Mouse (Mus musculus) brain, embryonic 14.5 days (tissue): ENCODE data around the gene Tnfaip8l2. TPM values are rescaled to one million over a fixed set of nuclear protein-coding genes. Genes with fewer than 3 reads are reported as not detected.

Experiments used
- DNase-seq: peaks from one replicate; pipeline ENCODE4 v3.0.0-alpha.2; 2011; ENCODE audit warnings: low read depth
- CTCF ChIP-seq: fragments of 200-500 bp; IDR thresholded peaks from 2 replicates; pipeline ENCODE4 v1.5.1; 2012; ENCODE audit warnings: inconsistent platforms, mild to moderate bottlenecking, moderate library complexity, borderline replicate concordance; ENCODE audit not compliant: insufficient read depth, insufficient read length; ENCODE audit errors: extremely low read depth
- POLR2A ChIP-seq: fragments of 200-500 bp; IDR thresholded peaks from 2 replicates; pipeline ENCODE4 v1.6.1; 2012; ENCODE audit warnings: mild to moderate bottlenecking, inconsistent platforms, borderline replicate concordance; ENCODE audit not compliant: poor library complexity, insufficient read depth, insufficient read length, severe bottlenecking; ENCODE audit errors: extremely low read depth
- polyA plus RNA-seq: library from polyadenylated mRNA; depleted of rRNA; stranded (reverse); fragments of >200 nt; gene quantifications from 2 replicates; pipeline ENCODE4 v1.2.3, GENCODE M21; 2012; rRNA removed

Tnfaip8l2 gene
- polyA plus RNA-seq, 1 experiment, result 2.4 TPM

GRCm38 (mm10) chr3:95106338-95107117 lies 35.6 kb downstream of the Tnfaip8l2 start, which contains the start of gene Pip5k1a:
Pip5k1a (minus strand) TSS chr3:95106930.
- TF ChIP-seq POLR2A (peak; percentile 33; the same call in 1 of the 2 replicates), CTCF (peak; percentile 37; the same call in 1 of the 2 replicates)
- peak; percentile 100 for DNase-seq

GRCm38 (mm10) chr3:95105586-95106337 lies 36.4 kb downstream of the Tnfaip8l2 start:
- peak; percentile 18 for DNase-seq
- TF ChIP-seq CTCF (no peak), POLR2A (no peak)

- no peak for DNase-seq
- TF ChIP-seq POLR2A, result no peak
- TF ChIP-seq CTCF, result no peak
Measured at GRCm38 (mm10) chr3:95105121-95105520, 37.0 kb downstream of the Tnfaip8l2 start.

GRCm38 (mm10) chr3:95100854-95101253 lies 41.3 kb downstream of the Tnfaip8l2 start:
- no peak for DNase-seq
- TF ChIP-seq POLR2A (no peak), CTCF (no peak)

Other genes starting within 250 kb of the Tnfaip8l2 start
- 9.7 and 10.6 TPM in 2 replicates for gene Selenbp1, start 209.3 kb downstream of the Tnfaip8l2 start, polyA plus RNA-seq
- 26.1 and 29.6 TPM in 2 replicates for gene Rfx5, start 188.3 kb downstream of the Tnfaip8l2 start, polyA plus RNA-seq
- 53.9 and 59.5 TPM in 2 replicates for gene Pi4kb, start 167.6 kb downstream of the Tnfaip8l2 start, polyA plus RNA-seq
- 23.6 and 25.1 TPM in 2 replicates for gene Zfp687, start 126.9 kb downstream of the Tnfaip8l2 start, polyA plus RNA-seq
- gene Psmd4, start 99.7 kb downstream of the Tnfaip8l2 start, polyA plus RNA-seq, result 256 and 330 TPM in 2 replicates
- gene Pip5k1a, start 35.4 kb downstream of the Tnfaip8l2 start, polyA plus RNA-seq, result 30.4 and 31.6 TPM in 2 replicates
- gene Vps72, start 31.3 kb downstream of the Tnfaip8l2 start, polyA plus RNA-seq, result 159 and 173 TPM in 2 replicates
- 1.5 and 2.1 TPM in 2 replicates for gene Tmod4, start 17.9 kb downstream of the Tnfaip8l2 start, polyA plus RNA-seq
- gene Scnm1, start 8.3 kb downstream of the Tnfaip8l2 start, polyA plus RNA-seq, result 101 and 136 TPM in 2 replicates
- gene Lysmd1, start 8.3 kb downstream of the Tnfaip8l2 start, polyA plus RNA-seq, result 23.7 and 27.4 TPM in 2 replicates
- 138 and 164 TPM in 2 replicates for gene Sema6c, start 18.1 kb upstream of the Tnfaip8l2 start, polyA plus RNA-seq
- 14.4 and 14.7 TPM in 2 replicates for gene Gabpb2, start 75.6 kb upstream of the Tnfaip8l2 start, polyA plus RNA-seq
- gene Cdc42se1, start 86.4 kb upstream of the Tnfaip8l2 start, polyA plus RNA-seq, result 62.5 and 80.3 TPM in 2 replicates
- gene Mllt11, start 89.8 kb upstream of the Tnfaip8l2 start, polyA plus RNA-seq, result 784 and 825 TPM in 2 replicates
- 0.25 and 0.26 TPM in 2 replicates for gene Gm128, start 99.2 kb upstream of the Tnfaip8l2 start, polyA plus RNA-seq
- gene Bnipl, start 108.8 kb upstream of the Tnfaip8l2 start, polyA plus RNA-seq, result 0.53 and 0.64 TPM in 2 replicates
- 48.7 and 53.3 TPM in 2 replicates for gene Mindy1, start 139.0 kb upstream of the Tnfaip8l2 start, polyA plus RNA-seq
- gene Prune1, start 139.7 kb upstream of the Tnfaip8l2 start, polyA plus RNA-seq, result 64.6 and 72.9 TPM in 2 replicates
- 1.4 and 1.6 TPM in 2 replicates for gene Anxa9, start 164.8 kb upstream of the Tnfaip8l2 start, polyA plus RNA-seq
- gene Cers2, start 172.4 kb upstream of the Tnfaip8l2 start, polyA plus RNA-seq, result 89.6 and 100 TPM in 2 replicates
- gene Setdb1, start 214.8 kb upstream of the Tnfaip8l2 start, polyA plus RNA-seq, result 60.7 and 60.8 TPM in 2 replicates